8 mouse cellular contexts compared by ENCODE assay signal in the genomic region with DNA sequence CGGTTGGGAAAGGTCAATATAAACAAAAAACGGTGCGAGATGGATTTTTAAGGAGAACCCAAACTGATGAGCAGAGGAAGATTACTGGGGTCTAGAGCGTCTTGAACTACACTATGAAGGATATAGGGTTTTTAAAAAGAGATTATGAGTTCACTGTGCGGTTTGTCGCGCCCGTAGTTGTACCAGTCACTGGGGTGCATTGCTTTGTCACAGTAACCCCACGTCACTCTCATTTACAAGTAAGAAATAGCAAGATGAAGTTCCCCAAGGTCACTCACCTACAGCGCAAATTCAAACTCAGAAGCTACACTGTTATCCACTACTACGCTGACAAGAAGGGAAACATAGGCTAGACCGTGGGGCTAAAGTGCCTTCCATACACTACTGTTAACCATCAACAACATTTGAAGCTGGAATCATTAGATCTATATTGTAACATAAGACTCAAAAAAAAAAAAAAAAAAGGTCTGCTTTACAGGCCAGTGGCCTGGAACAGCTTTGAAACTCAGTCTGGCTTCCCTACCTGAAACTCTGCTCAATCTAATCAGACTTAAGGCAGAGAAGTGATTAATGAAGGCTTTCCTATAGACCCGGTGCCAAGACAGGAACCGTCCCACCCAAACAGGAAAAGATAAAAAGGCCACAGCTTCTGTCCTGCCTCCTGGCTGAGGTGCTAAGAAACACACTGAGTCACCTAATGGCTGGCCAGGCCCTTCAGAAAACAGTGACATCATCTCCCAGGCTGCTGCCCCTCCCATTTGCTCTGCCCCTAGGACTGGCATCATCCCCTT. TPM values are rescaled to one million over a fixed set of nuclear protein-coding genes. Genes with fewer than 3 reads are reported as not detected.
A peak's percentile ranks its signal among the peaks of the same experiment; 100 is the strongest.
DNase-seq lines count a peak whose midpoint lies in the region; ATAC-seq and TF ChIP-seq lines count a peak whose summit lies in the region.

No protein-coding gene starts in this region.

- ATAC-seq in forebrain, embryonic 13.5 days = no peak
- no peak for ATAC-seq in hindbrain, embryonic 15.5 days (ENCODE audit: low FRiP score, low read depth)
- peak; percentile 14 for ATAC-seq in liver, embryonic 12.5 days

- H3K9ac ChIP-seq in forebrain, embryonic 13.5 days = peak overlapping the region; percentile 60
- peak overlapping the region; percentile 39 for H3K9ac ChIP-seq in hindbrain, embryonic 15.5 days
- peak overlapping the region; percentile 98 for H3K9ac ChIP-seq in liver, embryonic 12.5 days

- 0 out of 2 replicates have a peak, but pooled peaks cover 3% of the 10 kb centered on the region for H3K27me3 ChIP-seq in forebrain, embryonic 13.5 days
- no peaks in the 10 kb centered on the region for H3K27me3 ChIP-seq in hindbrain, embryonic 15.5 days
- no peaks in the 10 kb centered on the region for H3K27me3 ChIP-seq in liver, embryonic 12.5 days (replicated peaks)
- H3K27me3 ChIP-seq in myocyte (ENCODE audit: control insufficient read depth, insufficient read depth, insufficient read length) = no peaks in the 10 kb centered on the region

- intact Hi-C loops in left cerebral cortex, postnatal 14 days (cut with DNase I) = no loop called here

- WGBS in forebrain, embryonic 13.5 days = 51% methylated on average over 14 of the region's 14 CpGs
- WGBS in hindbrain, embryonic 15.5 days = 51% methylated on average over 14 of the region's 14 CpGs
- WGBS in liver, embryonic 12.5 days (ENCODE audit: insufficient replicate concordance) = 19% methylated on average over 14 of the region's 14 CpGs

- TF ChIP-seq POLR2A in myocyte (IDR thresholded peaks at IDR 0.05; ENCODE audit: insufficient read length, low read depth) = peak; percentile 19

- peaks cover 36% of the 10 kb centered on the region for H3K79me2 ChIP-seq in myocyte (ENCODE audit: control insufficient read depth, insufficient read depth)

- peak; percentile 9 to 29 for DNase-seq in cerebellum, adult 18-20 months
- no peak for DNase-seq in cerebellum, postnatal 4 days (ENCODE audit: low spot score in 2 of 2)
- peak; percentile 72 to 76 for DNase-seq in adrenal gland, postnatal 36 days
- DNase-seq in left cerebral cortex, postnatal 14 days (ENCODE audit: low spot score in 2 of 2) = no peak

- H3K4me1 ChIP-seq in forebrain, embryonic 13.5 days = peaks cover 36% of the 10 kb centered on the region
- H3K4me1 ChIP-seq in hindbrain, embryonic 15.5 days (replicated peaks) = peaks cover 38% of the 10 kb centered on the region
- peaks cover 58% of the 10 kb centered on the region for H3K4me1 ChIP-seq in liver, embryonic 12.5 days

- H3K4me2 ChIP-seq in forebrain, embryonic 13.5 days = peak overlapping the region; percentile 81
- peak overlapping the region; percentile 85 for H3K4me2 ChIP-seq in hindbrain, embryonic 15.5 days
- H3K4me2 ChIP-seq in liver, embryonic 12.5 days = peak overlapping the region; percentile 92
- H3K4me2 ChIP-seq in myocyte (ENCODE audit: low read depth) = peak overlapping the region; percentile 92

- H3K4me3 ChIP-seq in forebrain, embryonic 13.5 days = peak overlapping the region; percentile 97
- peak overlapping the region; percentile 90 for H3K4me3 ChIP-seq in hindbrain, embryonic 15.5 days
- peak overlapping the region; percentile 98 for H3K4me3 ChIP-seq in liver, embryonic 12.5 days
- peak overlapping the region; percentile 55 for H3K4me3 ChIP-seq in myocyte

- H3K36me3 ChIP-seq in forebrain, embryonic 13.5 days (ENCODE audit: poor library complexity, severe bottlenecking) = no peaks in the 10 kb centered on the region
- no peaks in the 10 kb centered on the region for H3K36me3 ChIP-seq in hindbrain, embryonic 15.5 days
- H3K36me3 ChIP-seq in liver, embryonic 12.5 days = peaks cover 6% of the 10 kb centered on the region; the same call in 1 of the 2 replicates
- no peaks in the 10 kb centered on the region for H3K36me3 ChIP-seq in myocyte (ENCODE audit: control insufficient read depth, insufficient read depth)

- peak overlapping the region; percentile 32 for H3K27ac ChIP-seq in forebrain, embryonic 13.5 days
- H3K27ac ChIP-seq in hindbrain, embryonic 15.5 days (replicated peaks) = peak overlapping the region; percentile 94
- H3K27ac ChIP-seq in liver, embryonic 12.5 days = peak overlapping the region; percentile 99

- H3K9me3 ChIP-seq in forebrain, embryonic 13.5 days (replicated peaks) = no peaks in the 10 kb centered on the region
- no peaks in the 10 kb centered on the region for H3K9me3 ChIP-seq in hindbrain, embryonic 15.5 days
- no peaks in the 10 kb centered on the region for H3K9me3 ChIP-seq in liver, embryonic 12.5 days (replicated peaks)

- H3ac ChIP-seq in myocyte (ENCODE audit: control insufficient read depth, insufficient read length) = no peak overlapping the region

TF ChIP-seq in myocyte, 11 proteins besides CTCF, POLR2A, EP300 and RAD21:
- TF ChIP-seq TCF3 (IDR thresholded peaks at IDR 0.05; ENCODE audit: insufficient read length, low read depth) = no peak
- no peak for TF ChIP-seq MAX (IDR thresholded peaks at IDR 0.05; ENCODE audit: low read depth)
- no peak for TF ChIP-seq CEBPB (IDR thresholded peaks at IDR 0.05; ENCODE audit: insufficient read depth, poor library complexity, severe bottlenecking)
- no peak for TF ChIP-seq SRF (IDR thresholded peaks at IDR 0.05; ENCODE audit: control insufficient read depth, insufficient read length, low read depth)
- TF ChIP-seq POLR2AphosphoS2 (IDR thresholded peaks at IDR 0.05; ENCODE audit: insufficient read length, low read depth) = no peak
- no peak for TF ChIP-seq REST (IDR thresholded peaks at IDR 0.05; ENCODE audit: insufficient read depth, insufficient read length)
- TF ChIP-seq E2F4 (IDR thresholded peaks at IDR 0.05; ENCODE audit: insufficient read depth) = no peak
- no peak for TF ChIP-seq USF1 (IDR thresholded peaks at IDR 0.05; ENCODE audit: low read depth)
- no peak for TF ChIP-seq MYOG (IDR thresholded peaks at IDR 0.05; ENCODE audit: control insufficient read depth in 1 of 3, insufficient read depth in 1 of 3, insufficient read length in 2 of 3, low read depth in 2 of 3)
- TF ChIP-seq TCF12 (IDR thresholded peaks at IDR 0.05; ENCODE audit: insufficient read depth, poor library complexity, severe bottlenecking) = no peak
- no peak for TF ChIP-seq MYOD1 (IDR thresholded peaks at IDR 0.05; ENCODE audit: control insufficient read depth in 1 of 3, insufficient read length in 2 of 3, low read depth in 2 of 3)

RNA-seq across cellular contexts. Expression of a gene that starts 17.9 kb away (rescaled TPM):
- total RNA-seq in adrenal gland, postnatal 36 days (2021) = 10 to 100 TPM; 58.4 to 81.8 TPM
- 67.7 and 70.8 TPM in 2 replicates for polyA plus RNA-seq in forebrain, embryonic 13.5 days (2015; fragmentation: Nextera tagmentation; extraction: Ambion mirVana)
- 103 and 105 TPM in 2 replicates for polyA plus RNA-seq in hindbrain, embryonic 15.5 days (2015; fragmentation: Nextera tagmentation; extraction: Ambion mirVana)
- polyA plus RNA-seq in liver, embryonic 12.5 days (2016; fragmentation: Nextera tagmentation; extraction: Ambion mirVana) = 40.4 and 42.0 TPM in 2 replicates
- polyA plus RNA-seq in myocyte (2012; fragmentation: generic; extraction: Trizol) = 36.7 TPM
- 10 to 100 TPM; 96.7 to 99.5 TPM for total RNA-seq in left cerebral cortex, postnatal 14 days (2021)

RNA-seq across cellular contexts. Expression of a gene that starts 34.5 kb away (rescaled TPM):
- under 1 TPM in 1 of 2 experiments, not detected in 1; 0.13 TPM for total RNA-seq in adrenal gland, postnatal 36 days (2021)
- 0.08 TPM in 1 of 2 replicates, not detected in the other for polyA plus RNA-seq in forebrain, embryonic 13.5 days (2015; fragmentation: Nextera tagmentation; extraction: Ambion mirVana)
- polyA plus RNA-seq in hindbrain, embryonic 15.5 days (2015; fragmentation: Nextera tagmentation; extraction: Ambion mirVana) = not detected in 2 replicates
- polyA plus RNA-seq in liver, embryonic 12.5 days (2016; fragmentation: Nextera tagmentation; extraction: Ambion mirVana) = 0.07 and 0.10 TPM in 2 replicates
- polyA plus RNA-seq in myocyte (2012; fragmentation: generic; extraction: Trizol) = not detected
- not detected for total RNA-seq in left cerebral cortex, postnatal 14 days (2021)

RNA-seq across cellular contexts. Expression of a gene that starts 47.6 kb away (rescaled TPM):
- 1,000 to 10,000 TPM; 1,232 to 1,254 TPM for total RNA-seq in adrenal gland, postnatal 36 days (2021)
- 787 and 887 TPM in 2 replicates for polyA plus RNA-seq in forebrain, embryonic 13.5 days (2015; fragmentation: Nextera tagmentation; extraction: Ambion mirVana)
- polyA plus RNA-seq in hindbrain, embryonic 15.5 days (2015; fragmentation: Nextera tagmentation; extraction: Ambion mirVana) = 557 and 622 TPM in 2 replicates
- polyA plus RNA-seq in liver, embryonic 12.5 days (2016; fragmentation: Nextera tagmentation; extraction: Ambion mirVana) = 938 and 976 TPM in 2 replicates
- polyA plus RNA-seq in myocyte (2012; fragmentation: generic; extraction: Trizol) = 695 TPM
- 100 to 1,000 TPM; 597 to 631 TPM for total RNA-seq in left cerebral cortex, postnatal 14 days (2021)

Comparison
In these comparisons a context has a peak if more than half of its experiments do, and no peak if none do; other contexts are left out.
1. DNase-seq: peak in cerebellum, adult 18-20 months (2 of 2) and adrenal gland, postnatal 36 days (2 of 2); none in cerebellum, postnatal 4 days (0 of 2) and left cerebral cortex, postnatal 14 days (0 of 2).
2. H3K27ac ChIP-seq: peak in every context shown above with its lines; median percentile 99 in liver, embryonic 12.5 days; 94 in hindbrain, embryonic 15.5 days; 32 in forebrain, embryonic 13.5 days.
3. H3K9ac ChIP-seq: peak in every context shown above with its lines; median percentile 98 in liver, embryonic 12.5 days; 60 in forebrain, embryonic 13.5 days; 39 in hindbrain, embryonic 15.5 days.
4. Peak in every context shown above with its lines, with median percentiles within 50 percentile points of each other: H3K4me2 ChIP-seq and H3K4me3 ChIP-seq.